Mouse (Mus musculus): ENCODE data around the gene Tmem221.

- TF ChIP-seq CTCF (IDR thresholded peaks at IDR 0.05; ENCODE audit: low read depth, low read length) = no peak
- TF ChIP-seq GATA1 (IDR thresholded peaks at IDR 0.05; ENCODE audit: borderline replicate concordance, low read length) = no peak
These were observed 5.9 kb downstream of the Tmem221 start for GRCm38 (mm10) chr8:71552770-71553169.

Data from G1E (cell line).